Mouse (Mus musculus) c-Kit-positive CD71-positive TER-119-negative erythroid progenitor cells, embryonic 14.5 days (primary cell): ENCODE results near the gene Cul4a.
"Not testable (repeated sequence)": the region's sequence is repeated elsewhere in the genome, so short reads cannot be mapped to it uniquely, and the experiment has no call there.

Experiments used
- DNase-seq: peaks from one replicate; pipeline ENCODE4 v3.0.0-alpha.2; 2013; ENCODE audit warnings: low read depth

The Cul4a gene

GRCm38 (mm10) chr8:13105087-13105881, at the start of gene Cul4a, which contains the start of gene Pcid2:
Cul4a (plus strand) TSS chr8:13105621.
Pcid2 (minus strand) TSS chr8:13105459.
- DNase-seq = peak; percentile 96

DNA sequence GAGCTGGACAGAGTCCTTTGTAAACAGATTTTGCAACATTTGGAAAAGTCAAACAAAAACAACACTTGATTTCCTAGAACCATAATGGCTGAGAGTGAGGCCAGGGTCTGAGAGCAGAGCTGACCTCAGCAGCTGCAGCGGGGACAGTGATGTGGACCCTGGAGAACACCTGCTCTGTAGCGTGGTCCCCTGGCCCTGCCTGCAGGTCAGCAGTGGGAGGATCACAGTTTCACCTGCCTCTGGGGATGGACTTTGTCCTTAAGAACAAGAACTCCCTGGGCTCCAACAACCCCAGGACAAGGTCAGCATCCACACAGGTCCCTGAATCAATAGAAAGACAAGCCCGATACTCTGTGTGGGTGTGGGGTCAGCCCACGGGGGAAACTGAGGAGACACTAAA, 48.1 kb upstream of the Cul4a start:
- no peak for DNase-seq

DNA sequence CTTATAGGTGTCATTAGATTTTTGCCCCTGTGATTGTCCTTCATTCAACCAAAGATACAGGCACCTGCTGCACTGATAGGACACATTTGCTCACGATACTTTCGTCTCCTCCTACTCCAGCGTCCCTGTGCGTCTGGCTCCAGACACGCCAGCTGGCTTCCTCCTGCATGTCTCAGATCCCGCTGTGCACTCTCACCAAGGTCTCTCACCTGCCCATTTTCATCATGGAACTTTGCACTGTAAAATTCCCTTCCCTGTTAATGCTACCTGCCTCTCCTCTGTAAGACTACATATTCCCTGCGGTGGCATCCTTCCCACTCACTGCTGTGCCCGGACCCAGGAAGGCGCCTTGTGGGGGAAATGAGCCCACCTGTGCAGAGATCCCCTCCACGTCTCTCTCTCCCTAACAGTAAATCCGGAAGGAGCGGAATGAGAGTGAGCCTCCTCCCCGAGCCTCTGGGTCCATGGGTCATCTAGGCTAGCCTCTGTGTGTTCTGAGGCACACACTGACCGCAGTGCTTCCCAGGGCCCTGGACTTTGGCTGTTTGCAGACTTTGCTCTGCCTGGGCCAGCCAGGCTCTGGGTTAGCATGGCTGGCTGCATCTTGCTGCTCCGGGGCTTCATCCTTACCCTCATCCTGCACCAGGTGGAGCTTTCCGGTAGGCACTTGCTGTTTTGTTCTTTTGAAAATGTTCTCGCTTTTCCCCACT, 44.8 kb upstream of the Cul4a start, which contains the start of gene Proz:
TSS of gene Proz (plus strand) at position 474 of the 710 bp plus-strand sequence.
- DNase-seq = no peak

DNA sequence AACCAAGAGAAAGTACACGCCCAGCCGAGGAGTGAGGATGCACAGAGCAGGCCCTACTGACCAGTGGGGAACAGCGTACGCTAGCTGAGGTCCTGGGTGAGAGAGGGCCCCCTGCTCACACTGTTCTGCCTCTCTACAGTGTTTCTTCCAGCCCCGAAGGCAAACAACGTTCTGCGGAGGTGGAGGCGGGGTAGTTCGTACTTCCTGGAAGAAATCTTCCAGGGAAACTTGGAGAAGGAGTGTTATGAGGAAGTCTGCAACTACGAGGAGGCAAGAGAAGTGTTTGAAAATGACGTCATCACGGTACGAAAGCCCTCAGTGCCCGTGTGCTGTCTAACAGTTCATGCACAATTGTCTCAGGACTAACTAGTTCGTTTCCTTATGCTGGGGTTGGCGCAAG, 42.3 kb upstream of the Cul4a start:
- no peak for DNase-seq

GRCm38 (mm10) chr8:13073255-13073654, 32.2 kb upstream of the Cul4a start:
- no peak for DNase-seq

DNA sequence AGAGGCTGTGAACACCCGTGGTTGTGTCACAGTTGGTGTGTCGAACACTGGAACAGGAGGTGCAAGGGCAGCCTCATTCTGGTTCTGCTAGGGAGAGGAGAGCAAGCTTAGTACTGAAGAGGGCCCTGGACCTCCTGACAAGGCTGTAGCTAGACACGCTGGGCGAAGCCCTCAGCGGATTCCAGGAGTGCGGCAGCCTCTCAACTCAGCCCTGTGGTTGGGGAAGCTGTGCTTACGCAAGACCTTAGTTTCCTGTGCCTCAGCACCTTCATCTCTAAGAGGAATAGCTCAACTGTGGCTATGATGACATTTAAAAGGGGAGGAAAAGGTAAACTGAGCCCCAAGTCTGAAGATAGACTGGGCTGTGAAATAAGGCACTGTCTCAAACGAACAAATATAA, 30.4 kb upstream of the Cul4a start:
- no peak for DNase-seq

DNA sequence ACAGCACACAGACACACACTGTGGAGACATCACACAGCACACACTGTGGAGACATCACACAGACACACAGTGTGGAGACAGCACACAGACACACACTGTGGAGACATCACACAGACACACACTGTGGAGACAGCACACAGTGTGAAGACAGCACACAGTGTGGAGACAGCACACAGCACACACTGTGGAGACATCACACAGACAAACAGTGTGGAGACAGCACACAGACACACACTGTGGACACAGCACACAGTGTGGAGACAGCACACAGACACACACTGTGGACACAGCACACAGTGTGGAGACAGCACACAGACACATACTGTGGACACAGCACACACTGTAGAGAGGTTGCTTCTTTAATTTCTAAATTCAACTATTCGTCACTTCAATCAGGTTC, 29.8 kb upstream of the Cul4a start:
- DNase-seq = not testable (repeated sequence)

GRCm38 (mm10) chr8:13077542-13077941, 27.9 kb upstream of the Cul4a start:
- DNase-seq = no peak

GRCm38 (mm10) chr8:13104691-13105086, 732 bp upstream of the Cul4a start:
- peak; percentile 89 for DNase-seq

GRCm38 (mm10) chr8:13105908-13106551, 609 bp downstream of the Cul4a start:
- DNase-seq = no peak

GRCm38 (mm10) chr8:13107990-13108638, 2.7 kb downstream of the Cul4a start:
- DNase-seq = peak; percentile 77

- DNase-seq = peak; percentile 61
These were observed 3.5 kb downstream of the Cul4a start for GRCm38 (mm10) chr8:13108967-13109366.

GRCm38 (mm10) chr8:13109416-13109960, 4.1 kb downstream of the Cul4a start:
- DNase-seq = no peak

GRCm38 (mm10) chr8:13111917-13112316, 6.5 kb downstream of the Cul4a start:
- DNase-seq = no peak

DNA sequence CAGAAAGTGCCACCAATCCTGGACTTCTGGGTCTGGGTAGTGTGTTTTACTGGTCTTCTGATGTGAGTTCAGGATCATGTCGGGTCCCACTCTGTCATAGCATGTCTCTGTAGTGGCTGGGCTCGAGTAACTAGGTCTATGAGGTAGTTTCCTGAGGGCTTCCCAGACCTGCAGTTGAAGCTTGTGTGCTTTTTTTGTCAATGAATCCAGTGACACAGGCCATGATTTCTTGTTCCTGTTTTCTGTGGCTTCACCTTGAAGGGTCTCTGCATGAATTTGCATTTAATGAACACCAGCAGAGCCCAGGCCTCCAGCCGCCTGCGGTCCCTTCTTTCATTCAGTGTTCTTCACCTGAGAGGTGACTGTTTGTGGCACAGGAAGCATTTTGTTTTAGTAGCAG, 7.8 kb downstream of the Cul4a start:
- no peak for DNase-seq

GRCm38 (mm10) chr8:13117096-13117495, 11.7 kb downstream of the Cul4a start:
- DNase-seq = no peak

- no peak for DNase-seq
These were observed 13.1 kb downstream of the Cul4a start for GRCm38 (mm10) chr8:13118516-13118915.

GRCm38 (mm10) chr8:13120882-13121665, 15.7 kb downstream of the Cul4a start:
- DNase-seq = peak; percentile 61

DNA sequence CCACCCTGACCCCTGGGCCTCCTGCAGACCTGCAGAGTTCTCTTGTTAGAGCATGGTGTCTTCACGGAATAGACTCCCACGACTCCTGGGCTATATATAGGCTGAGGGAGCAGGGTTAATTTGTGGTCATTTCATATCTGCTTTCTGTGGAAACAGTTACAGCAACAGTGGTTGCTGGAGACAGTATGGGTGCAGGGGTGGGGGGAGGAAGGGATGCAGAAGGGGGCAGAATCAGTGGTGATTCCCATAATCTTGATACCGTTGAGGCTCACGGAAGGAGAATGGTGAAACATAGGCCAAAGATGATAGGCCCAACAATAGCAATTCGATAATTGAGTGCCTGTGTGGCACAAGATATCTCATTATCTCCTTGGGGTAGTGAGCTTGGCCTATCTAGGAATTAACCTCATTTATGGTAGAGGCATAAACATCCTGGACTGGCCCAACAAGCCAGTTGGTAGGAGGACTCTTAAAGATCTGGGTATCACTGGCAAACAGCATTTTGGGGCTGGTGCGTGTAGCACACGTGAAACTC, 17.5 kb downstream of the Cul4a start:
- DNase-seq = peak; percentile 51

- DNase-seq = no peak
These were observed 19.5 kb downstream of the Cul4a start for GRCm38 (mm10) chr8:13124897-13125296.

DNA sequence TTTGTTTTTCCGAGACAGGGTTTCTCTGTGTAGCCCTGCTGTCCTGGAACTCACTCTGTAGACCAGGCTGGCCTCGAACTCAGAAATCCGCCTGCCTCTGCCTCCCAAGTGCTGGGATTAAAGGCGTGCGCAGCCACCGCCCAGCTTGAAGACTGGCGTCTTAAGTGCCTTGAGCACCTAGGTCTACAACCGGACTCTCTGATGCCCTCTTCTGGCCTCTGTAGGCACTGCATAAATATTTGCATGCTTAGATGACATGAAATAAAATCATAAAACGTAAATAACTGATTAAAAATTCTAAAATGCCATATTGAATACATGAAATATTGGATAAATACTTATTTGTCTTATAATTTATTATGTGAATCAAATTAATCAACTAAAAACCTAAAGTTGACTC, 26.8 kb downstream of the Cul4a start:
- peak; percentile 59 for DNase-seq
